Mouse (Mus musculus) neural tube, embryonic 15.5 days (tissue): ENCODE measurements around the gene Olfr1338. TPM values are rescaled to one million over a fixed set of nuclear protein-coding genes. Genes with fewer than 3 reads are reported as not detected.

Experiments used
- polyA plus RNA-seq: library from polyadenylated mRNA; unstranded; fragments of >200 nt; fragmentation: Nextera tagmentation; extraction: Ambion mirVana; gene quantifications from 2 replicates; pipeline ENCODE4 v1.2.1, GENCODE M21; 2015

Olfr1338 gene
- polyA plus RNA-seq, 1 experiment from 2014 or later: not detected

Other genes with a start within 250 kb of the Olfr1338 start
- 3.7 TPM in 1 of 2 replicates, not detected in the other for gene 2610528J11Rik, start 231.7 kb downstream of the Olfr1338 start, polyA plus RNA-seq
- gene Tmem125, start 214.7 kb downstream of the Olfr1338 start, polyA plus RNA-seq: 0.20 and 1.8 TPM in 2 replicates
- gene Cfap57, start 138.0 kb downstream of the Olfr1338 start, polyA plus RNA-seq: 1.3 and 1.5 TPM in 2 replicates
- gene Ebna1bp2, start 137.9 kb downstream of the Olfr1338 start, polyA plus RNA-seq: 84.7 and 102 TPM in 2 replicates
- not detected in 2 replicates for gene Olfr62, start 99.8 kb downstream of the Olfr1338 start, polyA plus RNA-seq
- not detected in 2 replicates for gene Olfr1342, start 66.0 kb downstream of the Olfr1338 start, polyA plus RNA-seq
- gene Olfr1341, start 55.2 kb downstream of the Olfr1338 start, polyA plus RNA-seq: not detected in 2 replicates
- not detected in 2 replicates for gene Olfr1340, start 38.6 kb downstream of the Olfr1338 start, polyA plus RNA-seq
- not detected in 2 replicates for gene Olfr1339, start 26.6 kb downstream of the Olfr1338 start, polyA plus RNA-seq
- gene Olfr1337, start 23.8 kb upstream of the Olfr1338 start, polyA plus RNA-seq: not detected in 2 replicates
- gene Olfr1335, start 51.2 kb upstream of the Olfr1338 start, polyA plus RNA-seq: not detected in 2 replicates
- gene Olfr1333, start 77.5 kb upstream of the Olfr1338 start, polyA plus RNA-seq: not detected in 2 replicates
- gene Olfr1331, start 105.9 kb upstream of the Olfr1338 start, polyA plus RNA-seq: not detected in 2 replicates
- not detected in 2 replicates for gene Olfr1330, start 129.9 kb upstream of the Olfr1338 start, polyA plus RNA-seq
- not detected in 2 replicates for gene Olfr1329, start 158.7 kb upstream of the Olfr1338 start, polyA plus RNA-seq
- gene Olfr1328, start 179.9 kb upstream of the Olfr1338 start, polyA plus RNA-seq: not detected in 2 replicates
- gene Lao1, start 202.8 kb upstream of the Olfr1338 start, polyA plus RNA-seq: not detected in 2 replicates